ENCODE assay signal across 19 mouse cellular contexts in genomic region chr7:110854519-110854918, GRCm38 (mm10). TPM values are rescaled to one million over a fixed set of nuclear protein-coding genes. Genes with fewer than 3 reads are reported as not detected.
DNase-seq lines count a peak whose midpoint lies in the region; ATAC-seq and TF ChIP-seq lines count a peak whose summit lies in the region.
"Had no signal": no experiment of that assay in that cellular context is flagged by ENCODE, and none has a peak within 500 bp of the region (broad histone marks: within the 10 kb centered on the region; RNA-seq: fewer than 3 reads in every experiment).

No protein-coding gene starts in this region.

- WGBS in hindbrain, postnatal 0 days = 50% methylated on average over 3 of the region's 3 CpGs
- WGBS in hindbrain, embryonic 11.5 days = 61% methylated on average over 3 of the region's 3 CpGs
- 68% methylated on average over 3 of the region's 3 CpGs for WGBS in liver, postnatal 0 days (ENCODE audit: insufficient replicate concordance)

- no peaks in the 10 kb centered on the region for H3K27me3 ChIP-seq in hindbrain, postnatal 0 days (ENCODE audit: insufficient read depth, low read length)
- H3K27me3 ChIP-seq in hindbrain, embryonic 11.5 days (ENCODE audit: control insufficient read depth, insufficient read depth, low read length) = no peaks in the 10 kb centered on the region
- H3K27me3 ChIP-seq in liver, postnatal 0 days (ENCODE audit: insufficient read depth, low read length) = no peaks in the 10 kb centered on the region
- H3K27me3 ChIP-seq: heart, embryonic 15.5 days; limb, embryonic 15.5 days; Patski had no signal

- H3K27ac ChIP-seq in hindbrain, postnatal 0 days = 0 out of 2 replicates have a peak overlapping the region, but pooled peaks have one; percentile 29
- H3K27ac ChIP-seq in hindbrain, embryonic 11.5 days (ENCODE audit: low read depth, low read length) = no peak overlapping the region
- H3K27ac ChIP-seq in liver, postnatal 0 days (ENCODE audit: low read depth) = peak overlapping the region; percentile 76
- H3K27ac ChIP-seq: heart, embryonic 15.5 days; hindbrain, embryonic 10.5 days; limb, embryonic 15.5 days; stomach, postnatal 0 days had no signal

- H3K36me3 ChIP-seq in hindbrain, postnatal 0 days (ENCODE audit: insufficient read depth, low read length) = no peaks in the 10 kb centered on the region
- no peaks in the 10 kb centered on the region for H3K36me3 ChIP-seq in hindbrain, embryonic 11.5 days (ENCODE audit: control insufficient read depth, insufficient read depth, low read length)
- no peaks in the 10 kb centered on the region for H3K36me3 ChIP-seq in liver, postnatal 0 days (replicated peaks; ENCODE audit: insufficient read depth, low read length)
- H3K36me3 ChIP-seq: heart, embryonic 15.5 days; hindbrain, embryonic 10.5 days; limb, embryonic 15.5 days had no signal

- no peak overlapping the region for H3K4me3 ChIP-seq in hindbrain, postnatal 0 days (ENCODE audit: low read length)
- no peak overlapping the region for H3K4me3 ChIP-seq in hindbrain, embryonic 11.5 days (ENCODE audit: low read depth, low read length)
- H3K4me3 ChIP-seq in liver, postnatal 0 days (ENCODE audit: low read depth, low read length) = no peak overlapping the region
- H3K4me3 ChIP-seq: heart, embryonic 15.5 days; hindbrain, embryonic 10.5 days; limb, embryonic 15.5 days had no signal

- no peak overlapping the region for H3K4me2 ChIP-seq in hindbrain, postnatal 0 days (ENCODE audit: low read depth, low read length)
- H3K4me2 ChIP-seq in hindbrain, embryonic 11.5 days (replicated peaks; ENCODE audit: low read depth, low read length) = no peak overlapping the region
- no peak overlapping the region for H3K4me2 ChIP-seq in liver, postnatal 0 days (ENCODE audit: low read depth, low read length)
- H3K4me2 ChIP-seq: heart, embryonic 15.5 days; limb, embryonic 15.5 days had no signal

- H3K9me3 ChIP-seq in hindbrain, postnatal 0 days (ENCODE audit: low read length) = no peaks in the 10 kb centered on the region
- H3K9me3 ChIP-seq in hindbrain, embryonic 11.5 days (ENCODE audit: control insufficient read depth, low read length) = no peaks in the 10 kb centered on the region
- no peaks in the 10 kb centered on the region for H3K9me3 ChIP-seq in liver, postnatal 0 days (ENCODE audit: low read length)
- H3K9me3 ChIP-seq: heart, embryonic 15.5 days; hindbrain, embryonic 10.5 days; limb, embryonic 15.5 days had no signal

- TF ChIP-seq POLR2A in brain, embryonic 14.5 days (IDR thresholded peaks at IDR 0.05; ENCODE audit: borderline replicate concordance, extremely low read depth, insufficient read depth, insufficient read length, poor library complexity, severe bottlenecking) = no peak

- H3K9ac ChIP-seq in hindbrain, postnatal 0 days (replicated peaks; ENCODE audit: low read length) = no peak overlapping the region
- H3K9ac ChIP-seq in hindbrain, embryonic 11.5 days (ENCODE audit: low read depth, low read length) = no peak overlapping the region
- H3K9ac ChIP-seq in liver, postnatal 0 days (replicated peaks) = no peak overlapping the region
- H3K9ac ChIP-seq: heart, embryonic 15.5 days; limb, embryonic 15.5 days had no signal

- no peak for TF ChIP-seq EP300 in liver, postnatal 0 days (IDR thresholded peaks at IDR 0.05; ENCODE audit: low read depth)

- TF ChIP-seq CTCF in hindbrain, postnatal 0 days (IDR thresholded peaks at IDR 0.05; ENCODE audit: low read depth) = no peak
- TF ChIP-seq CTCF in liver, postnatal 0 days (IDR thresholded peaks at IDR 0.05; ENCODE audit: low read depth) = no peak
- TF ChIP-seq CTCF in brain, embryonic 14.5 days (IDR thresholded peaks at IDR 0.05; ENCODE audit: borderline replicate concordance, extremely low read depth, insufficient read depth, insufficient read length) = no peak

- H3K4me1 ChIP-seq in hindbrain, postnatal 0 days (ENCODE audit: insufficient read depth, low read length) = peaks cover 5% of the 10 kb centered on the region; the same call in 1 of the 2 replicates
- H3K4me1 ChIP-seq in hindbrain, embryonic 11.5 days (replicated peaks; ENCODE audit: control insufficient read depth, insufficient read depth, low read length) = no peaks in the 10 kb centered on the region
- peaks cover 31% of the 10 kb centered on the region for H3K4me1 ChIP-seq in liver, postnatal 0 days (ENCODE audit: insufficient read depth)
- H3K4me1 ChIP-seq: limb, embryonic 15.5 days had no signal

- ATAC-seq in hindbrain, postnatal 0 days = no peak
- ATAC-seq in hindbrain, embryonic 11.5 days (ENCODE audit: low FRiP score) = no peak
- ATAC-seq in liver, postnatal 0 days = no peak
- ATAC-seq: activated CD4-positive, CD25-positive, alpha-beta regulatory T cell, adult 4 months; inflammation-experienced regulatory T-cells, adult 6 months; Patski had no signal

- DNase-seq in hindbrain, postnatal 0 days (ENCODE audit: low spot score) = no peak
- no peak for DNase-seq in hindbrain, embryonic 11.5 days (ENCODE audit: low spot score)
- DNase-seq in liver, postnatal 0 days = no peak
- no peak for DNase-seq in liver
- peak; percentile 34 for DNase-seq in brain, embryonic 14.5 days (ENCODE audit: low read depth)
- peak; percentile 63 for DNase-seq in layer of hippocampus, adult 9-11 months
- no peak for DNase-seq in urinary bladder, postnatal 4 days (ENCODE audit: low spot score in 2 of 2)
- DNase-seq: cerebellum, adult 8-10 months; kidney, adult 9 months; lung, adult 18-20 months; thymus, postnatal 14 days had no signal

RNA-seq across cellular contexts. Expression of gene Lyve1, which starts 8.5 kb away (rescaled TPM):
- 9.5 and 9.7 TPM in 2 replicates for total RNA-seq in hindbrain, postnatal 0 days (2014; rRNA removed)
- polyA plus RNA-seq in hindbrain, postnatal 0 days (2015; fragmentation: Nextera tagmentation; extraction: Ambion mirVana) = 5.2 and 6.3 TPM in 2 replicates
- 2.4 and 2.5 TPM in 2 replicates for polyA plus RNA-seq in hindbrain, embryonic 11.5 days (2014; fragmentation: Nextera tagmentation; extraction: Ambion mirVana)
- polyA plus RNA-seq in liver, postnatal 0 days (2015; fragmentation: Nextera tagmentation; extraction: Ambion mirVana) = 37.4 and 45.7 TPM in 2 replicates
- 4.7 and 4.9 TPM in 2 replicates for polyA plus RNA-seq in brain, embryonic 14.5 days (2012; rRNA removed)
- total RNA-seq: megakaryocyte-erythroid progenitor cell, adult 5-6 weeks had no signal
- polyA plus RNA-seq: activated CD4-positive, CD25-positive, alpha-beta regulatory T cell, adult 4 months; inflammation-experienced regulatory T-cells, adult 6 months; Patski had no signal

RNA-seq across cellular contexts. Expression of gene Rnf141, which starts 10.3 kb away (rescaled TPM):
- 80.4 and 98.8 TPM in 2 replicates for total RNA-seq in hindbrain, postnatal 0 days (2014; rRNA removed)
- polyA plus RNA-seq in hindbrain, postnatal 0 days (2015; fragmentation: Nextera tagmentation; extraction: Ambion mirVana) = 35.3 and 36.7 TPM in 2 replicates
- 28.2 and 29.0 TPM in 2 replicates for polyA plus RNA-seq in hindbrain, embryonic 11.5 days (2014; fragmentation: Nextera tagmentation; extraction: Ambion mirVana)
- 21.9 and 22.9 TPM in 2 replicates for polyA plus RNA-seq in liver, postnatal 0 days (2015; fragmentation: Nextera tagmentation; extraction: Ambion mirVana)
- polyA plus RNA-seq in brain, embryonic 14.5 days (2012; rRNA removed) = 31.2 and 39.8 TPM in 2 replicates

Comparison
In these comparisons a context has a peak if more than half of its experiments do, and no peak if none do; other contexts are left out.
1. DNase-seq: peak in brain, embryonic 14.5 days (single experiment) and layer of hippocampus, adult 9-11 months (single experiment); none in hindbrain, postnatal 0 days (single experiment), hindbrain, embryonic 11.5 days (single experiment), liver, postnatal 0 days (single experiment), liver (single experiment) and urinary bladder, postnatal 4 days (0 of 2).